Mouse (Mus musculus) kidney, postnatal 10 days (tissue): ENCODE data around the gene Sap30.
"Not testable (repeated sequence)": the region's sequence is repeated elsewhere in the genome, so short reads cannot be mapped to it uniquely, and the experiment has no call there.

Experiments
- DNase-seq: peaks from one replicate; pipeline ENCODE4 v3.0.0; 2021; ENCODE audit warnings: mixed read lengths

Sap30 gene

DNA sequence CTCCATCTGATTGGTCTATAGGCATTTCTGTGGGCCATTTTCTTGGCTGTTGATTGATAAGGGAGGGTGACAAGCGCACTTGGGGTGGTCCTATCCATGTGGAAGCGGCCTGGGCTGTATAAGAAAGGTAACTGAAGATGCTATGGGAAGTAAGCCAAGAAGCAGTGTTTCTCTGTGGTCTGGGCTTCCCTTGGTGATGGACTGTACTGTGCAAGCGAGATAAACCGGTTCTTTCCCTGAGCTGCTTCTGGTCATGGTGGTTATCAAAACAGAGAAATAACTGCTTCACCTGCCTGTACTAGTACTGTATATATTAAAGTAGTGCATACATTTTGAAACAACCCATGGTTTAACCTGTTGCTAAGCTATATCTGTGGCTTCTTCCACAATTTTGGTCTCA lies 4.2 kb upstream of the Sap30 start:
- DNase-seq, result no peak

- DNase-seq, result no peak
Measured at GRCm38 (mm10) chr8:57489896-57490295, 2.2 kb upstream of the Sap30 start.

DNA sequence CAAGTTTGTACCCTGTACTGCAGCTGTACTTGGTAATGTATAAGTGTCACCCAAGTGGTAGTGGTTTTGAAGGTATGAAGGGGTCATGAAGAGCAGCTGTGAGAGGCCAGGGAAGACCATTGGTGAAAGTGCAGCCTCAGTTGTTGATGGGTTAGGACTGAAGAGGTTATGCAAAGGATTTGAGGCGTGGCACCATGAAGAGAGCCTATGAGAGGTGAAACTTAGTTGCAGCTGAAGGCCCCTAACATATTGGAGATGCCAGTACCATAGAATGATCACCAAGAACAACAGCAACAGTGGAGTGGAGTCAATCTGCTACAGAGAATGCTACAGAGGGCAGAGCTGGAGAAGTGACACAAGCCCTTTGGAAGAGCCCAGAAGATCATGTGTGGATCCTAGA lies 1.7 kb upstream of the Sap30 start:
- DNase-seq, result no peak

DNA sequence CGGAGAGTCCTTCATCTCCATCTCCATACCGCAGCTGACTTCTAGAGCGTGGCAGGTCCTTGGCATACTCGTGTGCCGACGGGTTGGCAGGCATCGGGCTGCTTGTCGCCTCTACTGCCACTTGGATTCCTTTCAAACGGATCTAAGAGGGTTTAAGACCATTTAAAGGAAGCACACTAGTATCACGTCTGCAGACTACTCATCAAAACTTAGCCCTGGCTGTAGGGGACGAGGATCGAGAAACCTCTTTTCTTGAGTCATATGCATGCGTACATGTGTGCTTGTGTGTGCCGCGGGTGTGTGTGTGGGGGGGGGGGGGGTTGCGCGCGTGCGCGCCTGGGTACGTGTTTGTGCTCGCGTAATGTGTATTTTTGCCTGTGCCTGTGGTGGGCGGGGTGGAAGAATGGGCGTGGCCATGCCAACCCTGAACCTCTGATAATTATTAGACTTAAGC lies 679 bp upstream of the Sap30 start:
- peak; percentile 73 for DNase-seq

DNA sequence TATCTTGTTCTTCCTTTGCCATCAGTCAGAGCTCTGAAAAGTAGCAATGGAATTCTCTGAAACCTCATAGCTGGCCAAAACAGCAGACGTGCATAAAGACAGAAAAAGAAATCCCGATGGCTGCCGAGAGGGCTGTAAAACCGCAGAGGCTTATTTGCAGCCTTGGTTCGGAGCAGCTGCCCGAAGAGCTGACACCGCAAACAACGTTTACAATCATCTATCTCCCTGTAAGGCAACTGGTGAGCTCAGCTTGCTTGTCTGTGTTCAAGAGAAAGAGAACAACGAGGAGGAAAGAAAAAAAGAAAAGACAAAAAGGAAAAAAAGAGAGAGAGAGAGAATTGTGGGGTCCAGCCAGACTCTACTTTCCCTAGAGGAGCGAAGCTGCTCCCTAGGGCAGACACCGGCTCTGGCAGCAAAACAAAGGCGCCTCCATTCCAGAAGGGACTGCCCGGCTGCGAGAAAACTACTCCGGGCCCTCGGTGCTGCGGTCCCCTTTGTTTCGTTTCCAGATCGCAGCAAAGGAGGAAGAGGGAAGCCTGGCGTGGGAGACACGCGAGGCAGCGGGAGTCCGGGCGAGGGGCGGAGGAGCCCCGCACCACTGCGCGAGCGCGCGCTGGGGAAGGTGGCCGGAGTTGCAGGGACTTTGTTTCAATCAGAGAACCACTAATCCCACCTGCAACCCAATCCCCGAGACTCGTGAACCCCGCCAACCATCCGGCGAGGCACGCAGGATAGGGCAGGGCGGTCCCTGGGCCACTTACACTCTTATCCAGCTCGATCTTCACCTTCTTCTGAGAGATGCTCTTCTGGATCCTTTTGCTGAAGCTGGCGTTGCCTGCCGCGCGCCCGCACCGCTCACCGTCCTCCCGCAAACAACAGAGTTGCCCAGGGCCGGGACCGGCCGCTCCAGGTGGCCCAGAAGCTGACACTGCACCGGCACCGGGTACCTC lies 894 bp downstream of the Sap30 start:
- peak; percentile 61 for DNase-seq

GRCm38 (mm10) chr8:57480606-57481005 lies 7.1 kb downstream of the Sap30 start:
- DNase-seq, result no peak

- no peak for DNase-seq
Measured at GRCm38 (mm10) chr8:57479700-57480099, 8.0 kb downstream of the Sap30 start.

- DNase-seq, result no peak
Measured at GRCm38 (mm10) chr8:57478406-57478805, 9.3 kb downstream of the Sap30 start.

DNA sequence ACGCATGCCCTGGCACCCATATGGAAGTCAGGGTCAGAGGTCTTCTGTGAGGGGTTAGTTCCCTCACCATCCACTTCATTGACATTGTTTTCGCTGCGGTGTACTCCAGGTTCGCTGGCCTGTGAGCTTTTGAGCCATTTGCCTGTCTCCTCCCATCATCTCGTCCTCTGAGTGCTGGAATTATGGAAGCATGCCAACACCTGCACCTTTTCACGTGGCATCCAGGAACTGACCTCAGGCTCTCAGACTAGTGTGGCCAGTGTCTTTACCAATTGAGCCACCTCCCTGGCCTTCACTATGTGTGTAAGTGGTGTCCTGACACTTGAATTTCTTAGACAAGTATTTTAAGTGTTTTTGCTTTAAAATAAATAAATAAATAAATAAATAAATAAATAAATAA lies 13.9 kb downstream of the Sap30 start:
- DNase-seq, result no peak

- DNase-seq, result no peak
Measured at GRCm38 (mm10) chr8:57470863-57471262, 16.8 kb downstream of the Sap30 start.

- peak; percentile 36 for DNase-seq
Measured at GRCm38 (mm10) chr8:57468624-57469023, 19.0 kb downstream of the Sap30 start.

- DNase-seq, result no peak
Measured at GRCm38 (mm10) chr8:57463757-57464156, 23.9 kb downstream of the Sap30 start.

GRCm38 (mm10) chr8:57462839-57463238 lies 24.8 kb downstream of the Sap30 start:
- DNase-seq, result no peak

GRCm38 (mm10) chr8:57457942-57458341 lies 29.7 kb downstream of the Sap30 start:
- DNase-seq, result no peak

GRCm38 (mm10) chr8:57457152-57457551 lies 30.5 kb downstream of the Sap30 start:
- no peak for DNase-seq

DNA sequence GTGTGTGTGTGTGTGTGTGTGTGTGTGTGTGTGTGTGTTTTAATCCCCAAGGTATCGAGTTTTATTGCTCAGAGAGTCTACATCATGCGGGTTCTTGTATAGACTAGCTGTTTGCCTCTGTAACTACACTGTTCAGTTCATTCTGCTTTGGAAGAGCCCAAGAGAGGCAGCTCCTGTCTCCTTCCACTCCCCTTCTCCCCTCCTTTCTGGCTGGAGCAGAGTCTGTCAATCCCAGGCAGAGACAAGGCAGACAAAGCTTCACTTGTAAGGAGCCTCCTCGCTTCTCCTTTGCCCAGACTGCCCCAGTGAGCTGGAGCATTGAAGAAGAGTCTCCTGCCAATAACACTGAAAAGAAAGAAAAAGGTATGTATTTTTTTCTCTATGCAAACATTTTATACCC lies 31.9 kb downstream of the Sap30 start, which contains the start of gene Scrg1:
TSS of gene Scrg1 (plus strand) at position 159 of the 400 bp plus-strand sequence.
- DNase-seq, result no peak

GRCm38 (mm10) chr8:57453361-57453760 lies 34.3 kb downstream of the Sap30 start:
- DNase-seq, result no peak

DNA sequence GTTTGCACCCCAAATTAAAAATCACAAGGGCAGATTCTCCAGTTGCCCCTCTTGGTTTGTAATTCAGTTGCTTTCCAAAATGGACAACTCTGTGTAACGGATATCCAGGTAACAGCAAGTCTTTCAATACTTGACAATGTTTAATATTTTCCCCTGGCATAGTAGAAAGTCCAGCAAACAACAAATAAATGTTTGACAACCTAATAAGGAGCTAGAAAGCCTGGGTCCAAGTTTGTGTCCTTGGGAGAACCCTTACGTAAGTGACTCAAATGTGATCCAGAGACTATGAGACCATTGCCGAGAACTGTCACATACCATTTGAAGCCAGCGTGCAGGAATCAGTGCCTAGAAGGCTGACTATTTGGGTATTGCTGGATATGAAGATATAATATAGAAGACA lies 35.8 kb downstream of the Sap30 start:
- no peak for DNase-seq

GRCm38 (mm10) chr8:57450726-57451125 lies 36.9 kb downstream of the Sap30 start:
- DNase-seq, result no peak

GRCm38 (mm10) chr8:57445901-57446300 lies 41.8 kb downstream of the Sap30 start:
- not testable (repeated sequence) for DNase-seq

DNA sequence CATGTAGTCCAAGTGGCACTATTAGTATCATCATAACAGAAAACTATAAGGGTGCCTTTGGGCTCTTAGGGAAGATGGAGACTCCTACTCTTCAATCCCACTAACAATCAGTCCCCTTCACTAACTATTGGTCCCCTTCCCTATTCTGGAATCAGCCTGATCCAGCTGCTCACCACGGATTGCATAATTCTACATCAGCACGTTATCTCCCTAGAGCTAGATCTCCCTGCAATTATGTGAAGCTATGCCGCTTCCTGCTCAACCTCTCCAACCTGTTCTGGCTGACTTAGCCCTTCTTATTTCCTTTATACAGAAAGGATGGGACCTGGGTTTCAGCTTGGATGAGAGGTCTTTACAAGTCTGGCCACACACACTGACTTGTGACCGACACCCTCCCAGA lies 44.4 kb downstream of the Sap30 start:
- no peak for DNase-seq

DNA sequence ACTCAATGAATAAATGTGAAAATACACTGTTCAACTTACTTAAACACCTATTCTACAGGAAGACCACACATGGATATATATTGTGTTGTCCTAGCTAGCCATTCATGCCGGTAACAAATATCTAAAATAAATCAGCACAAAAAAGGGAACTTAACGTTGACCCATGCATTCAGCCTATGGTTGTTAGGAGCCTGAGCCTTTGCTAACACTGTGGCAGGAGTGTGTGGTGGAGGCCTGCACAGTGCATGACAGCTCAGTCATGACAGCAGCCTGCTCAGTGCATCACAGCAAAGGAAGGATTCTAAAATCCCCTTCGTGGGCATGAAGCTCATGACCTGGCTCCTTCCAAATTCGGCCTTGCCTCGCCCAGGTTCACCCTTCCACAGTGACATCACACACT lies 46.1 kb downstream of the Sap30 start:
- no peak for DNase-seq

DNA sequence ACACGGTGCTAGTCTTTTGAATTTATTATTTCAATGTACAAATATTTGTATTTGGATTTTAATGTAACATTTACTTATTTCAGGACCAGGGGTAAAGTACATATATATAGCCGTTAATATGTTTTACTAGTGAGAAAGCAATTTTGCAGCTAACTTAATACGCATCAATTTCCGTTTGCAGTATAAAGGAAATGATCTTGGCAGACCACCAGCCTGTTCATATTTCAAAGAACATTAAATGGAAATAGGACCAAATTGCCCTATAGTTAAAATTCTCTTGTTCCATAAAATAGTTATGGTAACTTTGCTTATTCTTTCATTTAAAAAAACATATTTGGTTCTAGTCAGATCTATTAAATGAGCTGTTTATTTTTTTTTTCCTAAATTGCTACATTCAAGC lies 46.5 kb downstream of the Sap30 start:
- no peak for DNase-seq

GRCm38 (mm10) chr8:57436437-57436796 lies 51.2 kb downstream of the Sap30 start:
- DNase-seq, result no peak
